In genomic region chr2:167704409-167704808, GRCm38 (mm10) we compare ENCODE assay signal across 27 mouse cellular contexts. TPM values are rescaled to one million over a fixed set of nuclear protein-coding genes. Genes with fewer than 3 reads are reported as not detected.
"Had no signal": no experiment of that assay in that cellular context is flagged by ENCODE, and none has a peak within 500 bp of the region (broad histone marks: within the 10 kb centered on the region; RNA-seq: fewer than 3 reads in every experiment).

No protein-coding gene starts in this region.

- H3K36me3 ChIP-seq: forebrain, embryonic 15.5 days; heart, embryonic 13.5 days; heart, embryonic 15.5 days; hindbrain, embryonic 12.5 days; kidney, embryonic 15.5 days; limb, embryonic 13.5 days; limb, embryonic 15.5 days; liver, embryonic 12.5 days had no signal

- H3K4me1 ChIP-seq: forebrain, embryonic 15.5 days; hindbrain, embryonic 12.5 days had no signal

- H3K9ac ChIP-seq: forebrain, embryonic 15.5 days; forebrain, postnatal 0 days; heart, embryonic 13.5 days; heart, embryonic 15.5 days; hindbrain, embryonic 12.5 days; hindbrain, embryonic 14.5 days; kidney, embryonic 15.5 days; limb, embryonic 13.5 days; limb, embryonic 15.5 days; liver, embryonic 12.5 days; liver, embryonic 14.5 days had no signal

- H3K27me3 ChIP-seq: forebrain, embryonic 15.5 days; heart, embryonic 15.5 days; hindbrain, embryonic 12.5 days; kidney, embryonic 15.5 days; limb, embryonic 13.5 days; limb, embryonic 15.5 days had no signal

- DNase-seq: forebrain, postnatal 0 days; gastrocnemius, postnatal 14 days; gastrocnemius, postnatal 36 days; heart, adult 11 months; heart, postnatal 14 days; heart, postnatal 36 days; kidney, adult 11 months; kidney, postnatal 10 days; layer of hippocampus, adult 9-11 months; layer of hippocampus, postnatal 36 days; left cerebral cortex, postnatal 4 days had no signal

- H3K4me2 ChIP-seq: forebrain, embryonic 15.5 days; heart, embryonic 11.5 days; heart, embryonic 13.5 days; heart, embryonic 15.5 days; hindbrain, embryonic 12.5 days; hindbrain, embryonic 14.5 days; kidney, embryonic 15.5 days; limb, embryonic 13.5 days; limb, embryonic 15.5 days; liver, embryonic 12.5 days had no signal

- H3K27ac ChIP-seq: forebrain, embryonic 15.5 days; heart, embryonic 13.5 days; heart, embryonic 15.5 days; hindbrain, embryonic 12.5 days; hindbrain, embryonic 14.5 days; kidney, embryonic 15.5 days; limb, embryonic 13.5 days; limb, embryonic 15.5 days; liver, embryonic 12.5 days; liver, embryonic 14.5 days had no signal

- H3K4me3 ChIP-seq: forebrain, embryonic 15.5 days; heart, embryonic 13.5 days; heart, embryonic 15.5 days; hindbrain, embryonic 12.5 days; kidney, embryonic 15.5 days; limb, embryonic 13.5 days; limb, embryonic 15.5 days; liver, embryonic 12.5 days had no signal

- ATAC-seq: forebrain, embryonic 15.5 days; forebrain, postnatal 0 days; hindbrain, embryonic 16.5 days; liver, embryonic 12.5 days had no signal

- H3K9me3 ChIP-seq: forebrain, embryonic 15.5 days; heart, embryonic 13.5 days; heart, embryonic 15.5 days; hindbrain, embryonic 12.5 days; kidney, embryonic 15.5 days; limb, embryonic 13.5 days; limb, embryonic 15.5 days; liver, embryonic 12.5 days had no signal

RNA-seq across cellular contexts. Expression of gene Gm20431, which starts 43.1 kb away (rescaled TPM):
- total RNA-seq: forebrain, postnatal 0 days; hematopoietic stem cell, adult 5-6 weeks; liver, adult 2 months had no signal
- polyA plus RNA-seq: large intestine, adult 2 months; liver, embryonic 16.5 days had no signal
